Comparison of ENCODE assay signal across 8 mouse cellular contexts in genomic region chr1:33813868-33814794, GRCm38 (mm10). TPM values are rescaled to one million over a fixed set of nuclear protein-coding genes. Genes with fewer than 3 reads are reported as not detected.
DNase-seq lines count a peak whose midpoint lies in the region; ATAC-seq lines count a peak whose summit lies in the region.

TSS of gene Zfp451 (minus strand) at chr1:33814595.

- H3K4me3 ChIP-seq in heart, embryonic 14.5 days (ENCODE audit: control insufficient read depth in 1 of 2, insufficient read depth in 1 of 2, low read depth in 1 of 2, low read length in 2 of 2) = peak within 1 kb of the TSS; percentile 84 to 95
- H3K4me3 ChIP-seq in liver, embryonic 13.5 days (replicated peaks) = peak within 1 kb of the TSS; percentile 86
- peak within 1 kb of the TSS; percentile 98 for H3K4me3 ChIP-seq in stomach, embryonic 16.5 days (replicated peaks; ENCODE audit: low read length)

- no peaks in the 10 kb centered on the region for H3K9me3 ChIP-seq in heart, embryonic 14.5 days (ENCODE audit: control insufficient read depth, low read length)
- H3K9me3 ChIP-seq in liver, embryonic 13.5 days (replicated peaks) = no peaks in the 10 kb centered on the region
- no peaks in the 10 kb centered on the region for H3K9me3 ChIP-seq in stomach, embryonic 16.5 days (replicated peaks; ENCODE audit: control insufficient read depth, low read length)

- H3K4me2 ChIP-seq in heart, embryonic 14.5 days (ENCODE audit: low read length) = peak within 1 kb of the TSS; percentile 80
- peak within 1 kb of the TSS; percentile 83 for H3K4me2 ChIP-seq in liver, embryonic 13.5 days
- H3K4me2 ChIP-seq in stomach, embryonic 16.5 days (ENCODE audit: low read depth, low read length) = peak within 1 kb of the TSS; percentile 60

- peak within 1 kb of the TSS; percentile 83 to 93 for H3K27ac ChIP-seq in heart, embryonic 14.5 days (replicated peaks in 1 of 2; ENCODE audit: control insufficient read depth in 1 of 2, insufficient read depth in 1 of 2, low read depth in 2 of 2, low read length in 2 of 2)
- H3K27ac ChIP-seq in liver, embryonic 13.5 days = peak within 1 kb of the TSS; percentile 84
- peak within 1 kb of the TSS; percentile 93 for H3K27ac ChIP-seq in stomach, embryonic 16.5 days (ENCODE audit: low read length)

- peaks cover 0 to 11% of the 10 kb centered on the region in 2 experiments; a peak in 3 of 4 replicates for H3K4me1 ChIP-seq in heart, embryonic 14.5 days (ENCODE audit: control insufficient read depth in 2 of 2, insufficient read depth in 2 of 2, low read length in 2 of 2)
- peaks cover 26% of the 10 kb centered on the region for H3K4me1 ChIP-seq in liver, embryonic 13.5 days (replicated peaks)
- peaks cover 10% of the 10 kb centered on the region for H3K4me1 ChIP-seq in stomach, embryonic 16.5 days (ENCODE audit: control insufficient read depth, insufficient read depth, low read length)

- H3K9ac ChIP-seq in heart, embryonic 14.5 days (ENCODE audit: low read length) = peak within 1 kb of the TSS; percentile 99
- peak within 1 kb of the TSS; percentile 94 for H3K9ac ChIP-seq in liver, embryonic 13.5 days
- H3K9ac ChIP-seq in stomach, embryonic 16.5 days (ENCODE audit: low read length) = peak within 1 kb of the TSS; percentile 99

- DNase-seq in CD4-positive helper T cell, adult 2 months (ENCODE audit: low read depth, low spot score) = peak; percentile 89
- DNase-seq in brain, embryonic 18.5 days (ENCODE audit: low read depth, low spot score) = peak; percentile 86
- peak; percentile 93 for DNase-seq in kidney, postnatal 14 days
- peak; percentile 83 for DNase-seq in liver, embryonic 13.5 days
- DNase-seq in neural tube, embryonic 10.5 days (ENCODE audit: extremely low spot score, low spot score) = peak; percentile 93

- peak; percentile 98 for ATAC-seq in erythroid progenitor cell, adult 5-6 weeks (replicated peaks; ENCODE audit: low FRiP score, poor library complexity, severe bottlenecking)
- ATAC-seq in heart, embryonic 14.5 days (ENCODE audit: insufficient number of reproducible peaks, insufficient read depth, low FRiP score, low read depth) = peak; percentile 93
- peak; percentile 91 for ATAC-seq in liver, embryonic 13.5 days (ENCODE audit: low read depth)
- ATAC-seq in stomach, embryonic 16.5 days (ENCODE audit: insufficient read depth, low FRiP score) = peak; percentile 97

- under 1% methylated on average over 85 of the region's 85 CpGs for WGBS in heart, embryonic 14.5 days
- WGBS in liver, embryonic 13.5 days (ENCODE audit: insufficient replicate concordance) = under 1% methylated on average over 85 of the region's 85 CpGs
- under 1% methylated on average over 83 of the region's 85 CpGs for WGBS in stomach, embryonic 16.5 days

- H3K36me3 ChIP-seq in heart, embryonic 14.5 days (ENCODE audit: control insufficient read depth, insufficient read depth, low read length) = peaks cover 36% of the 10 kb centered on the region
- H3K36me3 ChIP-seq in liver, embryonic 13.5 days = peaks cover 27% of the 10 kb centered on the region
- peaks cover 12% of the 10 kb centered on the region for H3K36me3 ChIP-seq in stomach, embryonic 16.5 days (ENCODE audit: control insufficient read depth, insufficient read depth, low read length)

- H3K27me3 ChIP-seq in heart, embryonic 14.5 days (ENCODE audit: control insufficient read depth, insufficient read depth, low read length) = no peaks in the 10 kb centered on the region
- no peaks in the 10 kb centered on the region for H3K27me3 ChIP-seq in liver, embryonic 13.5 days
- H3K27me3 ChIP-seq in stomach, embryonic 16.5 days (ENCODE audit: control insufficient read depth, insufficient read depth, low read length) = no peaks in the 10 kb centered on the region

RNA-seq across cellular contexts. Expression of gene Zfp451, which starts in this region (rescaled TPM):
- 31.4 and 34.2 TPM in 2 replicates for total RNA-seq in erythroid progenitor cell, adult 5-6 weeks (2015; ENCODE audit: low replicate concordance)
- total RNA-seq in erythroid progenitor cell, adult 5-6 weeks (2017; ENCODE audit: low replicate concordance) = 22.2 and 22.7 TPM in 2 replicates
- 18.3 and 18.7 TPM in 2 replicates for polyA plus RNA-seq in heart, embryonic 14.5 days (2014; fragmentation: Nextera tagmentation; extraction: Ambion mirVana)
- polyA plus RNA-seq in liver, embryonic 13.5 days (2015; fragmentation: Nextera tagmentation; extraction: Ambion mirVana) = 6.3 and 7.3 TPM in 2 replicates
- polyA plus RNA-seq in stomach, embryonic 16.5 days (2015; fragmentation: Nextera tagmentation; extraction: Ambion mirVana) = 20.8 and 21.7 TPM in 2 replicates

Comparison
In these comparisons a context has a peak if more than half of its experiments do, and no peak if none do; other contexts are left out.
1. Peak in every context shown above with its lines: DNase-seq, ATAC-seq, H3K4me3 ChIP-seq and H3K27ac ChIP-seq.